Mouse (Mus musculus) G1E (cell line): ENCODE measurements around the gene Zfp423. TPM values are rescaled to one million over a fixed set of nuclear protein-coding genes. Genes with fewer than 3 reads are reported as not detected.

Experiments
- ATAC-seq: 2 replicates; pipeline ENCODE4 v1.8.0; 2016; ENCODE audit warnings: mild to moderate bottlenecking; ENCODE audit not compliant: insufficient number of reproducible peaks, poor library complexity, low FRiP score, severe bottlenecking; ENCODE audit errors: extremely low read depth
- DNase-seq: peaks from one replicate; pipeline ENCODE4 v3.0.0; 2012; ENCODE audit warnings: low spot score
- H3K27me3 ChIP-seq: 2 replicates; pipeline ENCODE4 v1.6.1; 2012; ENCODE audit warnings: mild to moderate bottlenecking, low read length, inconsistent platforms; ENCODE audit not compliant: insufficient read depth
- H3K36me3 ChIP-seq: replicated peaks from 2 replicates; pipeline ENCODE3; 2012; ENCODE audit warnings: mild to moderate bottlenecking, inconsistent platforms
- H3K4me1 ChIP-seq: 2 replicates; pipeline ENCODE4 v1.6.1; 2012; ENCODE audit warnings: low read depth, low read length, inconsistent platforms, mixed read lengths; ENCODE audit not compliant: insufficient read depth
- H3K4me3 ChIP-seq: 2 replicates; pipeline ENCODE4 v1.5.1; 2012; ENCODE audit warnings: low read depth, mild to moderate bottlenecking, inconsistent platforms, low read length, moderate library complexity, mixed read lengths
- H3K9me3 ChIP-seq: replicated peaks from 2 replicates; pipeline ENCODE4 v1.6.1; 2012; ENCODE audit warnings: inconsistent platforms
- CTCF ChIP-seq: IDR thresholded peaks from 2 replicates; pipeline ENCODE4 v1.5.1; 2012; ENCODE audit warnings: low read depth, low read length, inconsistent platforms, mixed read lengths
- GATA1 ChIP-seq: IDR thresholded peaks from 2 replicates; pipeline ENCODE4 v1.6.1; 2012; ENCODE audit warnings: borderline replicate concordance, low read length, inconsistent platforms, mixed read lengths
- GATA2 ChIP-seq: IDR thresholded peaks from 2 replicates; pipeline ENCODE4 v1.6.1; 2012; ENCODE audit warnings: low read depth, low read length, inconsistent platforms, borderline replicate concordance
- POLR2AphosphoS5 ChIP-seq: IDR thresholded peaks from 2 replicates; pipeline ENCODE4 v1.6.1; 2012; ENCODE audit warnings: low read depth, low read length, inconsistent platforms; ENCODE audit not compliant: insufficient replicate concordance
- TAL1 ChIP-seq: conservative IDR thresholded peaks from 2 replicates; pipeline ENCODE4 v1.6.1; 2012; ENCODE audit warnings: low read depth, low read length, inconsistent platforms, mixed read lengths
- polyA plus RNA-seq: library from polyadenylated mRNA; stranded (reverse); fragments of >175 nt; gene quantifications from 2 replicates; pipeline ENCODE4 v1.2.3, GENCODE M21; 2012
- total RNA-seq, 2 experiments: library from RNA; stranded (forward) in 1 of 2; stranded (reverse) in 1 of 2; fragments of 200-1000 nt in 1 of 2; fragments of >200 nt in 1 of 2; fragmentation: Nextera tagmentation in 1 of 2; gene quantifications; 2 replicates each; pipeline ENCODE4 v1.2.3; 2014 to 2017

The Zfp423 gene
- not detected in 2 replicates for total RNA-seq (2014; fragmentation: Nextera tagmentation)
- total RNA-seq (2017): not detected in 2 replicates
- not detected in 2 replicates for polyA plus RNA-seq

DNA sequence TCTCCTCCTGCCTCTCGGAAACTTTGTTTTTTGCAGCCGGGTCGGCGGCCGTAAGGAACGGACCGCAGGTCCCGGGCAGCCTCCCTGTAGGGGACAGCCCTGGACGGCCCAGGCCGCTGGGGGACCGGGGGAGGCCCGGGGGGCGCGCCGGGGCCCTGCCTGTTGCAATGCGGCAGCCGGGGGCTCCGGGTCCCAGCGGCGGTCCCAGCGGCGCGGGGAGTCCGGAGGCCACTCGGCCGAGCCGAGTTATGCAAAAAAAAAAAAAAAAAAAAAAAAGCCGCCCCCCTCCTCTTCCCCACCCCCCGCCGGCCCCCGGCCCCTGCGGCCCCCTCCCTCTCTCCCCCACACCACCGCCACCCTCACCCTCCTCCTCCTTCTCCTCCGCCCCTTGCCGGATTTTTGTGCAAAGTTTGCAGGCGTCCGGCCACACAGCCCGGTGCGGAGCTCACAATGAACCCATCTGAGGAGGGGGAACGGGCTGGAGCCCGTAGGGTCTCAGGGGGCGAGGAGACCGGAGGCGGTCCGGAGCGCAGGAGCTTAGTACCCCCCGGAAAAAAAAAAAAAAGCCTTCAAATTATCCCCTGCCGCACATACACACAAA, at the start of gene Zfp423:
Gene Zfp423, minus strand, starts transcription at position 276 of the 601 bp plus-strand sequence.
- Histone ChIP-seq H3K4me3 (no peak within 1 kb of the TSS; the same call in 1 of the 2 replicates), H3K9me3 (peaks cover 74% of the 10 kb centered on the region), H3K36me3 (no peaks in the 10 kb centered on the region), H3K27me3 (no peaks in the 10 kb centered on the region; the same call in 1 of the 2 replicates), H3K4me1 (no peaks in the 10 kb centered on the region)
- TF ChIP-seq TAL1: no peak
- no peak for TF ChIP-seq GATA1
- no peak for TF ChIP-seq POLR2AphosphoS5
- no peak for TF ChIP-seq GATA2
- no peak for TF ChIP-seq CTCF
- DNase-seq: no peak
- ATAC-seq: no peak

DNA sequence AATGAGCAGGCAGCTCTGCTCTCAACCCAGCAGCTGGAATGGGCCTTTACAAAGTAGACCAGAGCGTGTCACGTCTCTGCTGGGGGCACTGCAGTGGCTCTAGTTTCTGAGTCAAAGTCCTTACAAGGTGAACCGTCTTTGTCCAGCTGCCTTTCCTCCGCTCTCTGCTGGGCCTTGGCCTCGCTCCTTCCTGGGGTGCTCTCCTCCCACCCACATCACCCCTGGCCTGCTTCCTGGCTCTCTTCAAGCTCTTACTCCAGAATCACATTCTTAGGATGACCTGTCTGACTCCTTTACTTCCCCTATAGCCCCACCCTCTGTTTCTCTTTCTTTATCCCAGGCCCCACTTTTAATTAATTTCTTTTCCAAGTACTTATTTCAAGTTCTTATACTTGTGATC, 47.4 kb upstream of the Zfp423 start:
- Histone ChIP-seq H3K4me1 (no peaks in the 10 kb centered on the region), H3K27me3 (no peaks in the 10 kb centered on the region; the same call in 1 of the 2 replicates), H3K9me3 (peaks cover 62% of the 10 kb centered on the region), H3K4me3 (no peak overlapping the region), H3K36me3 (no peaks in the 10 kb centered on the region)
- ATAC-seq: no peak
- no peak for DNase-seq
- TF ChIP-seq TAL1 (no peak), CTCF (no peak), GATA1 (no peak), GATA2 (no peak), POLR2AphosphoS5 (no peak)

DNA sequence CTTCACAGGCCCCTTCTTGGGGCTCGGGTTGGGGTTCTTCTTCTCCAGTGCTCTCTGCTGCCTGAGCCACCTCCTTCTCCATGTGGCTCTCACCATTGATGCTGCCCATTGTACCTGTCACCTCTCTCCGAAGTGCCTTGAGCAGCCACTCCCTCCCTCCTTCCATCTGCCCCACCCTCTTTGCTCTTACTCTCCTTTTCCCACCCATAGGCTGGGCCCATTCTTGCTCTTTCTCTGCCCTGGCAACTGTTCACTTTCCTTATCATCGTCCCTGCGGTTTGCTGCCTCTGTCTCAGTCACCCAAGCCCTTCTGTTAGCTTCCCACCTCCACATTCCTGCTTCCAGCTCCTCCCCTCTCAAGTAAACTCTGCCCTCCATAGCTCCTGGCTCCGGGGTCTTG, 25.4 kb upstream of the Zfp423 start:
- Histone ChIP-seq H3K36me3 (no peaks in the 10 kb centered on the region), H3K4me3 (no peak overlapping the region), H3K9me3 (peaks cover 59% of the 10 kb centered on the region), H3K4me1 (no peaks in the 10 kb centered on the region), H3K27me3 (no peaks in the 10 kb centered on the region)
- ATAC-seq: no peak
- no peak for DNase-seq
- TF ChIP-seq GATA1 (no peak), POLR2AphosphoS5 (no peak), TAL1 (no peak), CTCF (no peak), GATA2 (no peak)

DNA sequence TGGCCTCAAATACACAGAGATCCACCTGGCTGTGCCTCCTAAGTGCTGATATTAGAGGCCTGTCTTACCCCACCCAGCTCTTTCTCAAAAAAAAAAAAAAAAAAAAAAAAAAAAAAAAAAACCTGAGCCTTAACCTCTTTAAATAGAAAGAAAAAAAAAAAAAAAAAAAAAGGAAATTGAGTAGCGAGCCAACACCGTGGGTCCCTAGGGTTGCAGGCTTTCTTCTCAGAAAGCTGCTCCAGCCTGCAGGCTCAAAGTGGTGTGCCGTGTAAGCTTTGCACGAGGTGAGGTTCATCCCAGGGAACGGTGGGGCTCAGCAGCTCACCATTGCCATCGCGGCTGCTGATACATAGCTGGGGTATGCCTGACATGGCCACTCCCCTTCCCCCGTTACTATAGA, 24.6 kb upstream of the Zfp423 start:
- Histone ChIP-seq H3K4me3 (no peak overlapping the region), H3K36me3 (no peaks in the 10 kb centered on the region), H3K9me3 (peaks cover 60% of the 10 kb centered on the region), H3K4me1 (no peaks in the 10 kb centered on the region), H3K27me3 (no peaks in the 10 kb centered on the region)
- DNase-seq: no peak
- TF ChIP-seq GATA1 (no peak), TAL1 (no peak)
- no peak for ATAC-seq

DNA sequence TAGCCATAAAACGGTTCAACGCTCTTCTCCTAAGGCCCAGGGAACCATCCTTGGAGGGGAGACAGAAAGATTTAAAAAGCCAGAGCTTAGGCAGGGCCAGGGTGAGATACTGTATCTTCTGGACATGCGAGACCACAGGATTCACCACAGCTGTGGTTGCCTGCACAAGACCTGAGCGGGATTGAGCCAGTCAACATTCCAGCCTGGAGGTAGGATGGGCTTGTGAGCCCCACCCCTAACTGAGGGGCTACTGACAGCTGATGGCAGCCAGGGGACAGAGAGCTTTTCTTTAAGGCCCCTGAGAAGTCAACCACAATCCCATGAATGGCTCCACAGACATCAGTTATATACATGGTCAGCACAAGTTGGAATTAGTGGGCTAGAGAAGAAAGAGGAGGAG, 23.5 kb upstream of the Zfp423 start:
- no peaks in the 10 kb centered on the region for H3K4me1 ChIP-seq
- ATAC-seq (no peak), DNase-seq (no peak)
- H3K9me3 ChIP-seq: peaks cover 64% of the 10 kb centered on the region
- TF ChIP-seq TAL1 (no peak), CTCF (no peak), GATA2 (no peak), GATA1 (no peak), POLR2AphosphoS5 (no peak)
- no peaks in the 10 kb centered on the region for H3K36me3 ChIP-seq
- H3K27me3 ChIP-seq: no peaks in the 10 kb centered on the region
- no peak overlapping the region for H3K4me3 ChIP-seq

DNA sequence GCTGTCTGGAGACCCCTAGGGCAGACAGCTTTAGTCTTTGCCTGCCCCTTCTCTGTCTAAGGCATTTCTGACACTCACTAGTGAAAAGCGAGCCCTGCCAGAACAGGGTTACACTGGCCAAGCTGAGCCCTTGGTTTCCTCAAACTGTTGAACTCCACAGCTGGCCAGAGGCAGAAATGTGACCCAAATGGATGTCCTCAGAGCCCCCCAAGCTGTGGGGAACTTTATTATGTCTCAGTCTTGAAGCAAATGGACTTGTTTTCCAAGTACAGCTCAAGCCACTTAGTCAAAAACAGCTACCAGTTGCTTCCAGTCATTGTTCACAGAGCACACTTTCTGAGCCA, 16.0 kb upstream of the Zfp423 start:
- Histone ChIP-seq H3K36me3 (no peaks in the 10 kb centered on the region), H3K4me1 (no peaks in the 10 kb centered on the region), H3K27me3 (no peaks in the 10 kb centered on the region), H3K4me3 (no peak overlapping the region), H3K9me3 (peaks cover 64% of the 10 kb centered on the region)
- ATAC-seq (no peak), DNase-seq (no peak)
- no peak for TF ChIP-seq POLR2AphosphoS5
- no peak for TF ChIP-seq TAL1
- no peak for TF ChIP-seq GATA1
- TF ChIP-seq GATA2: no peak
- no peak for TF ChIP-seq CTCF
